Mouse (Mus musculus): ENCODE measurements around the gene Gm8374.
"Not testable (repeated sequence)": the region's sequence is repeated elsewhere in the genome, so short reads cannot be mapped to it uniquely, and the experiment has no call there.

Gene Gm8374

GRCm38 (mm10) chr14:7365034-7365433 lies at the start of gene Gm8374:
Gm8374 (minus strand) TSS chr14:7365134.
- DNase-seq (ENCODE audit: inconsistent age in 2 of 2, low spot score in 1 of 2), result not testable (repeated sequence)

- DNase-seq (ENCODE audit: inconsistent age in 2 of 2, low spot score in 1 of 2), result not testable (repeated sequence)
Observed at GRCm38 (mm10) chr14:7332295-7332694, 32.6 kb downstream of the Gm8374 start, which contains the start of gene Gm5797. Gm5797 (minus strand) TSS chr14:7332395.

DNA sequence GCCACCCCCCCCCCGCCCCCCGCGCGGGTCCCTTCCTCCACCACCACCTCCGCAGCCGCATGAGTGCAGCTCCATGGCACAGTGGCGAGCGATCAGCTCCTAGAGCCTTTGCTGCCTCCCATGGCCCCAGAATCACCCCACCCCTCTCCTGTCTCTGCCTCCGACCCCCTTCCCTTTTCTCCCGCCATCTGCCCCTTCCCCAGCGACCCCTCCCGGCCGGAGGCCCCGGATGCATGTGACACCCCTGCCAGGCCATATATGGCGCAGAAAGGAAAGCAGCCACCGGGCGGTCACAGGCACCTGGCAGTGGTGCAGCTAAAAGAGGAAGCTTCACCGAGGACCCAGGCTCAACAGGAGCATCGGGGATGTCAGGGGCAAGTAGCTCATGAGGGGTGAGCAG lies 49.8 kb downstream of the Gm8374 start:
- DNase-seq (ENCODE audit: inconsistent age in 2 of 2, low spot score in 1 of 2), result peak; percentile 3 to 27

DNA sequence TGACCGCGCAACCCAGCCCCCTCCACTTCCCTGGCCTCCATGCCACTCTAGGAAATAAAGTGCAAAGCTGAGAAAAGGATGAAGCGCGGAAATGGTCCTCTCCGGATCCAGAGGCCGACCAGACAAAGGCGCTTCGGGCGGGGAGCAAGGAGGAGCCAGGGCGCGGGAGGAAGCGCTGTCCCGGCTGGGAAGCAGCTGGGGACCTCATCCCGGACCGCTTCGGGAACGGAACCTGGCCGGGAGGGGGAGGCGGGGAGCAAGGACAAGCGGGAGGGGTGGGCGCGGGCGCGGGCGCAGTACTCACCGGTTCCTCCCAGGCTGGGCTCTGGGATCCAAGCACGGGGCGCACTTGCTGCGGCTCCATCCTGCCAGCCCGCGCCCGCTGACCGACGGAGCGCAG lies 50.3 kb downstream of the Gm8374 start, which contains the start of gene Gm3739:
Gene Gm3739, minus strand, starts transcription at position 389 of the 400 bp plus-strand sequence.
- peak; percentile 6 to 34 for DNase-seq (ENCODE audit: inconsistent age in 2 of 2, low spot score in 1 of 2)

Data from adrenal gland, adult (tissue).